Mouse (Mus musculus) c-Kit-positive CD71-negative TER-119-negative erythroid progenitor cells, embryonic 14.5 days (primary cell): ENCODE results near the gene Rtkn2.

Experiments
- DNase-seq: peaks from one replicate; pipeline ENCODE4 v3.0.0-alpha.2; 2013; ENCODE audit warnings: low read depth

The Rtkn2 gene

GRCm38 (mm10) chr10:68104881-68105781 is 125.8 kb downstream of the Rtkn2 start:
- peak; percentile 22 for DNase-seq

GRCm38 (mm10) chr10:68106351-68106950 is 127.1 kb downstream of the Rtkn2 start:
- DNase-seq: no peak

GRCm38 (mm10) chr10:68107716-68108115 is 128.3 kb downstream of the Rtkn2 start:
- no peak for DNase-seq
